Mouse (Mus musculus) limb, embryonic 12.5 days (tissue): ENCODE results near the gene 2210016L21Rik. TPM values are rescaled to one million over a fixed set of nuclear protein-coding genes. Genes with fewer than 3 reads are reported as not detected.

ENCODE experiments used
- ATAC-seq: fragments of 200-750 bp; cut with Nextera tagmentation; 2 replicates; pipeline ENCODE4 v1.8.0; 2017; ENCODE audit warnings: low read depth, moderate TSS enrichment; ENCODE audit not compliant: insufficient number of reproducible peaks, insufficient read depth, low FRiP score, low TSS enrichment
- H3K27ac ChIP-seq: fragments of 300-500 bp; sonication (generic); 2 replicates; pipeline ENCODE4 v1.5.1; 2016; ENCODE audit warnings: mild to moderate bottlenecking, moderate library complexity
- H3K27me3 ChIP-seq: fragments of 300-500 bp; sonication (generic); 2 replicates; pipeline ENCODE4 v1.6.1; 2016; ENCODE audit warnings: mild to moderate bottlenecking, moderate library complexity
- H3K36me3 ChIP-seq: fragments of 300-500 bp; sonication (generic); 2 replicates; pipeline ENCODE4 v1.6.1; 2016; ENCODE audit warnings: mild to moderate bottlenecking, moderate library complexity
- H3K4me1 ChIP-seq: fragments of 300-500 bp; sonication (generic); replicated peaks from 2 replicates; pipeline ENCODE4 v1.6.1; 2016
- H3K4me2 ChIP-seq: fragments of 300-500 bp; sonication (generic); 2 replicates; pipeline ENCODE4 v1.6.1; 2016; ENCODE audit warnings: mild to moderate bottlenecking, moderate library complexity
- H3K4me3 ChIP-seq: fragments of 300-500 bp; sonication (generic); replicated peaks from 2 replicates; pipeline ENCODE4 v1.5.1; 2016; ENCODE audit warnings: mild to moderate bottlenecking
- H3K9ac ChIP-seq: fragments of 300-500 bp; sonication (generic); replicated peaks from 2 replicates; pipeline ENCODE4 v1.6.1; 2016; ENCODE audit warnings: mild to moderate bottlenecking, moderate library complexity
- H3K9me3 ChIP-seq: fragments of 300-500 bp; sonication (generic); 2 replicates; pipeline ENCODE4 v1.6.1; 2016; ENCODE audit warnings: mild to moderate bottlenecking, moderate library complexity
- WGBS: fragments of 180-500 bp; shearing (Covaris S2); methylation state at CpG from one replicate; pipeline ENCODE4 v1.1.7; 2016; 5-methylcytosine and 5-hydroxymethylcytosine counted together
- polyA plus RNA-seq: library from polyadenylated mRNA; unstranded; fragments of >200 nt; fragmentation: Nextera tagmentation; extraction: Ambion mirVana; gene quantifications from 2 replicates; pipeline ENCODE4 v1.2.1, GENCODE M21; 2016

Gene 2210016L21Rik
- polyA plus RNA-seq, 1 experiment from 2014 or later, result 65.0 TPM

- no peak for ATAC-seq
- Histone ChIP-seq H3K4me1 (peaks cover 5% of the 10 kb centered on the region), H3K4me3 (no peak overlapping the region), H3K9ac (no peak overlapping the region), H3K27me3 (peaks cover 25% of the 10 kb centered on the region), H3K4me2 (no peak overlapping the region), H3K9me3 (no peaks in the 10 kb centered on the region), H3K27ac (no peak overlapping the region), H3K36me3 (no peaks in the 10 kb centered on the region)
- 64% methylated on average over 17 of the region's 17 CpGs for WGBS
Measured at GRCm38 (mm10) chr5:114964967-114965898, 23.3 kb downstream of the 2210016L21Rik start.

- ATAC-seq, result no peak
- Histone ChIP-seq H3K4me1 (peaks cover 5% of the 10 kb centered on the region), H3K27ac (no peak overlapping the region), H3K27me3 (peaks cover 25% of the 10 kb centered on the region), H3K36me3 (no peaks in the 10 kb centered on the region), H3K9me3 (no peaks in the 10 kb centered on the region), H3K4me3 (no peak overlapping the region), H3K4me2 (no peak overlapping the region), H3K9ac (no peak overlapping the region)
- WGBS, result 42% methylated on average over 14 of the region's 14 CpGs
Measured at GRCm38 (mm10) chr5:114967523-114968268, 25.7 kb downstream of the 2210016L21Rik start.

GRCm38 (mm10) chr5:114968651-114969050, 26.7 kb downstream of the 2210016L21Rik start:
- 34% methylated on average over 7 of the region's 7 CpGs for WGBS
- H3K27me3 ChIP-seq, result peaks cover 25% of the 10 kb centered on the region

GRCm38 (mm10) chr5:114969064-114969463, 27.1 kb downstream of the 2210016L21Rik start:
- no peak overlapping the region for H3K9ac ChIP-seq
- peaks cover 5% of the 10 kb centered on the region for H3K4me1 ChIP-seq
- H3K27ac ChIP-seq, result no peak overlapping the region
- ATAC-seq, result no peak
- H3K4me2 ChIP-seq, result no peak overlapping the region
- H3K9me3 ChIP-seq, result no peaks in the 10 kb centered on the region
- no peak overlapping the region for H3K4me3 ChIP-seq
- WGBS, result 18% methylated on average over 4 of the region's 4 CpGs
- H3K36me3 ChIP-seq, result no peaks in the 10 kb centered on the region
- H3K27me3 ChIP-seq, result peaks cover 25% of the 10 kb centered on the region

More at GRCm38 (mm10) chr5:114968651-114969050, 26.7 kb downstream of the 2210016L21Rik start:
- no peak overlapping the region for H3K4me3 ChIP-seq
- peaks cover 5% of the 10 kb centered on the region for H3K4me1 ChIP-seq
- H3K36me3 ChIP-seq, result no peaks in the 10 kb centered on the region
- no peak overlapping the region for H3K9ac ChIP-seq
- no peaks in the 10 kb centered on the region for H3K9me3 ChIP-seq
- no peak for ATAC-seq
- no peak overlapping the region for H3K4me2 ChIP-seq
- H3K27ac ChIP-seq, result no peak overlapping the region

- no peak for ATAC-seq
- no peak overlapping the region for H3K27ac ChIP-seq
- no peak overlapping the region for H3K4me3 ChIP-seq
- no peaks in the 10 kb centered on the region for H3K9me3 ChIP-seq
- 61% methylated on average over 13 of the region's 13 CpGs for WGBS
- no peak overlapping the region for H3K4me2 ChIP-seq
- H3K9ac ChIP-seq, result no peak overlapping the region
- no peaks in the 10 kb centered on the region for H3K36me3 ChIP-seq
- H3K27me3 ChIP-seq, result peaks cover 25% of the 10 kb centered on the region
- H3K4me1 ChIP-seq, result peaks cover 5% of the 10 kb centered on the region
Measured at GRCm38 (mm10) chr5:114969609-114970215, 27.8 kb downstream of the 2210016L21Rik start.

GRCm38 (mm10) chr5:114970824-114971227, 28.9 kb downstream of the 2210016L21Rik start, which contains the start of gene Hnf1a:
Gene Hnf1a (minus strand): TSS chr5:114971094.
- peaks cover 25% of the 10 kb centered on the region for H3K27me3 ChIP-seq
- H3K36me3 ChIP-seq, result no peaks in the 10 kb centered on the region
- WGBS, result 86% methylated on average over 17 of the region's 17 CpGs
- no peak for ATAC-seq
- H3K9ac ChIP-seq, result no peak within 1 kb of the TSS
- H3K4me2 ChIP-seq, result no peak within 1 kb of the TSS
- no peaks in the 10 kb centered on the region; the same call in 1 of the 2 replicates for H3K4me1 ChIP-seq
- no peaks in the 10 kb centered on the region for H3K9me3 ChIP-seq
- no peak within 1 kb of the TSS for H3K27ac ChIP-seq
- no peak within 1 kb of the TSS for H3K4me3 ChIP-seq

GRCm38 (mm10) chr5:114972201-114972600, 30.2 kb downstream of the 2210016L21Rik start:
- no peak for ATAC-seq
- 77% methylated on average over 9 of the region's 9 CpGs for WGBS
- Histone ChIP-seq H3K27me3 (peaks cover 20% of the 10 kb centered on the region), H3K4me3 (no peak overlapping the region), H3K9ac (no peak overlapping the region), H3K9me3 (no peaks in the 10 kb centered on the region), H3K4me1 (no peaks in the 10 kb centered on the region; the same call in 1 of the 2 replicates), H3K4me2 (no peak overlapping the region), H3K36me3 (no peaks in the 10 kb centered on the region), H3K27ac (no peak overlapping the region)

GRCm38 (mm10) chr5:114973131-114973530, 31.2 kb downstream of the 2210016L21Rik start:
- WGBS, result 76% methylated on average over 8 of the region's 8 CpGs

GRCm38 (mm10) chr5:114976935-114977334, 35.0 kb downstream of the 2210016L21Rik start:
- Histone ChIP-seq H3K4me2 (no peak overlapping the region), H3K4me3 (no peak overlapping the region), H3K9me3 (no peaks in the 10 kb centered on the region), H3K36me3 (no peaks in the 10 kb centered on the region), H3K4me1 (peaks cover 16% of the 10 kb centered on the region), H3K9ac (no peak overlapping the region), H3K27me3 (no peaks in the 10 kb centered on the region; the same call in 1 of the 2 replicates), H3K27ac (no peak overlapping the region)
- no peak for ATAC-seq

More at GRCm38 (mm10) chr5:114973131-114973530, 31.2 kb downstream of the 2210016L21Rik start:
- H3K4me3 ChIP-seq, result no peak overlapping the region
- H3K4me1 ChIP-seq, result no peaks in the 10 kb centered on the region; the same call in 1 of the 2 replicates
- H3K9ac ChIP-seq, result no peak overlapping the region
- H3K4me2 ChIP-seq, result no peak overlapping the region
- ATAC-seq, result no peak
- H3K27me3 ChIP-seq, result peaks cover 11% of the 10 kb centered on the region
- no peaks in the 10 kb centered on the region for H3K9me3 ChIP-seq
- H3K36me3 ChIP-seq, result no peaks in the 10 kb centered on the region
- no peak overlapping the region for H3K27ac ChIP-seq

GRCm38 (mm10) chr5:114978473-114978872, 36.5 kb downstream of the 2210016L21Rik start:
- no peak overlapping the region for H3K27ac ChIP-seq
- no peaks in the 10 kb centered on the region for H3K36me3 ChIP-seq
- ATAC-seq, result no peak
- H3K4me1 ChIP-seq, result peaks cover 16% of the 10 kb centered on the region
- peaks cover 1% of the 10 kb centered on the region; the same call in 1 of the 2 replicates for H3K9me3 ChIP-seq
- WGBS, result 79% methylated on average over 11 of the region's 11 CpGs
- H3K4me3 ChIP-seq, result no peak overlapping the region
- H3K27me3 ChIP-seq, result no peaks in the 10 kb centered on the region; the same call in 1 of the 2 replicates
- H3K9ac ChIP-seq, result no peak overlapping the region
- H3K4me2 ChIP-seq, result no peak overlapping the region
